Mouse (Mus musculus): ENCODE results near the gene Xkr7. TPM values are rescaled to one million over a fixed set of nuclear protein-coding genes. Genes with fewer than 3 reads are reported as not detected.

Gene Xkr7
- total and polyA plus RNA-seq, 2 experiments from 2014 or later = 1.1 to 35.5 TPM

- no peaks in the 10 kb centered on the region for H3K9me3 ChIP-seq (ENCODE audit: low read length)
- DNase-seq (ENCODE audit: low spot score) (no peak), ATAC-seq (ENCODE audit: low FRiP score) (no peak)
- H3K4me2 ChIP-seq (ENCODE audit: low read depth, low read length, poor library complexity, severe bottlenecking) = no peak overlapping the region
- no peak overlapping the region for H3K4me3 ChIP-seq (ENCODE audit: low read depth, low read length)
- H3K36me3 ChIP-seq (ENCODE audit: insufficient read depth, low read length) = peaks cover 3% of the 10 kb centered on the region; the same call in 1 of the 2 replicates
- no peak for TF ChIP-seq CTCF (IDR thresholded peaks at IDR 0.05)
- WGBS = 89% methylated on average over 7 of the region's 7 CpGs
- H3K4me1 ChIP-seq (ENCODE audit: insufficient read depth, low read length) = no peaks in the 10 kb centered on the region
- no peak overlapping the region for H3K9ac ChIP-seq (replicated peaks; ENCODE audit: low read length, poor library complexity, severe bottlenecking)
- H3K27me3 ChIP-seq (ENCODE audit: insufficient read depth, low read length) = no peaks in the 10 kb centered on the region
- H3K27ac ChIP-seq (ENCODE audit: low read depth, low read length) = no peak overlapping the region
These were observed 28.6 kb downstream of the Xkr7 start for GRCm38 (mm10) chr2:153060216-153060615.

- H3K4me1 ChIP-seq (ENCODE audit: insufficient read depth, low read length) = no peaks in the 10 kb centered on the region
- H3K9me3 ChIP-seq (ENCODE audit: low read length) = no peaks in the 10 kb centered on the region
- no peak for TF ChIP-seq CTCF (IDR thresholded peaks at IDR 0.05)
- WGBS = 57% methylated on average over 3 of the region's 3 CpGs
- no peaks in the 10 kb centered on the region; the same call in 1 of the 2 replicates for H3K36me3 ChIP-seq (ENCODE audit: insufficient read depth, low read length)
- ATAC-seq (ENCODE audit: low FRiP score) = no peak
- H3K27me3 ChIP-seq (ENCODE audit: insufficient read depth, low read length) = no peaks in the 10 kb centered on the region
- no peak overlapping the region; the same call in 1 of the 2 replicates for H3K27ac ChIP-seq (ENCODE audit: low read depth, low read length)
- no peak overlapping the region for H3K4me3 ChIP-seq (ENCODE audit: low read depth, low read length)
- H3K4me2 ChIP-seq (ENCODE audit: low read depth, low read length, poor library complexity, severe bottlenecking) = no peak overlapping the region
- DNase-seq (ENCODE audit: low spot score) = no peak
- no peak overlapping the region for H3K9ac ChIP-seq (replicated peaks; ENCODE audit: low read length, poor library complexity, severe bottlenecking)
These were observed 31.7 kb downstream of the Xkr7 start for GRCm38 (mm10) chr2:153063394-153063793.

GRCm38 (mm10) chr2:153064190-153064970 lies 32.7 kb downstream of the Xkr7 start:
- Histone ChIP-seq H3K9me3 (ENCODE audit: low read length) (no peaks in the 10 kb centered on the region), H3K36me3 (ENCODE audit: insufficient read depth, low read length) (no peaks in the 10 kb centered on the region; the same call in 1 of the 2 replicates), H3K4me2 (ENCODE audit: low read depth, low read length, poor library complexity, severe bottlenecking) (no peak overlapping the region), H3K27ac (ENCODE audit: low read depth, low read length) (no peak overlapping the region), H3K4me3 (ENCODE audit: low read depth, low read length) (no peak overlapping the region), H3K27me3 (ENCODE audit: insufficient read depth, low read length) (no peaks in the 10 kb centered on the region), H3K4me1 (ENCODE audit: insufficient read depth, low read length) (no peaks in the 10 kb centered on the region), H3K9ac (replicated peaks; ENCODE audit: low read length, poor library complexity, severe bottlenecking) (no peak overlapping the region)
- 74% methylated on average over 9 of the region's 9 CpGs for WGBS
- DNase-seq (ENCODE audit: low spot score) = no peak
- no peak for TF ChIP-seq CTCF (IDR thresholded peaks at IDR 0.05)
- no peak for ATAC-seq (ENCODE audit: low FRiP score)

GRCm38 (mm10) chr2:153065747-153066508 lies 34.3 kb downstream of the Xkr7 start, which contains the start of gene Ccm2l:
Gene Ccm2l (plus strand): TSS chr2:153065955.
- H3K27me3 ChIP-seq (ENCODE audit: insufficient read depth, low read length) = peaks cover 8% of the 10 kb centered on the region; the same call in 1 of the 2 replicates
- H3K9me3 ChIP-seq (ENCODE audit: low read length) = no peaks in the 10 kb centered on the region
- no peak within 1 kb of the TSS for H3K27ac ChIP-seq (ENCODE audit: low read depth, low read length)
- H3K36me3 ChIP-seq (ENCODE audit: insufficient read depth, low read length) = no peaks in the 10 kb centered on the region
- H3K9ac ChIP-seq (replicated peaks; ENCODE audit: low read length, poor library complexity, severe bottlenecking) = no peak within 1 kb of the TSS
- no peaks in the 10 kb centered on the region; the same call in 1 of the 2 replicates for H3K4me1 ChIP-seq (ENCODE audit: insufficient read depth, low read length)
- whole genome bisulfite sequencing = 65% methylated on average over 12 of the region's 12 CpGs
- no peak for DNase-seq (ENCODE audit: low spot score)
- no peak for TF ChIP-seq CTCF (IDR thresholded peaks at IDR 0.05)
- no peak for ATAC-seq (ENCODE audit: low FRiP score)
- H3K4me2 ChIP-seq (ENCODE audit: low read depth, low read length, poor library complexity, severe bottlenecking) = peak within 1 kb of the TSS; percentile 2; the same call in 1 of the 2 replicates
- no peak within 1 kb of the TSS for H3K4me3 ChIP-seq (ENCODE audit: low read depth, low read length)

- Histone ChIP-seq H3K4me1 (ENCODE audit: insufficient read depth, low read length) (no peaks in the 10 kb centered on the region; the same call in 1 of the 2 replicates), H3K4me2 (ENCODE audit: low read depth, low read length, poor library complexity, severe bottlenecking) (peak overlapping the region; percentile 15; the same call in 1 of the 2 replicates), H3K9me3 (ENCODE audit: low read length) (no peaks in the 10 kb centered on the region), H3K9ac (replicated peaks; ENCODE audit: low read length, poor library complexity, severe bottlenecking) (no peak overlapping the region), H3K4me3 (ENCODE audit: low read depth, low read length) (no peak overlapping the region), H3K36me3 (ENCODE audit: insufficient read depth, low read length) (no peaks in the 10 kb centered on the region), H3K27ac (ENCODE audit: low read depth, low read length) (no peak overlapping the region), H3K27me3 (ENCODE audit: insufficient read depth, low read length) (peaks cover 18% of the 10 kb centered on the region; the same call in 1 of the 2 replicates)
- DNase-seq (ENCODE audit: low spot score) (no peak), ATAC-seq (ENCODE audit: low FRiP score) (no peak)
- TF ChIP-seq CTCF (IDR thresholded peaks at IDR 0.05) = no peak
- WGBS = 52% methylated on average over 6 of the region's 6 CpGs
These were observed 35.3 kb downstream of the Xkr7 start for GRCm38 (mm10) chr2:153066991-153067390.

All from midbrain, postnatal 0 days (tissue).